Mouse (Mus musculus): ENCODE results near the gene Ajuba.

Ajuba gene

DNA sequence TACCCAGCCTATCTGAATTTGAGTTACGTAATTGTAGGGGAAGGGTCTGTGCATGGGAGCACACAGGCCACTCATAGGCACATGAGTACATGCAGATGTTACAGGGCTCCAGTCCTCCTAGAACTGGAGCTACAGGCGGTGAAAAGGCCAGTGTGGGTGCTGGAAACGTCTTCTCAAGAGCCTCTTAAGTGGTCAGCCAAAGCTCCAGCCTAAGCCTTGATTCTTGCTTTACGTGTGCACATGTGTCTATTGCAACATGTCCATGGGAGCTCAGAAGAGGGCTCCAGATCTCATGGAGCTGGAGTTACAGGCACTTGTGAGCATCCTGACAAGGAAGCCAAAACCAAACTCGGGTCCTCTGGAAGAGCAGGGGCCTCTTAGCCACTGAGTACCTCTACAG is 32.7 kb downstream of the Ajuba start:
- DNase-seq (ENCODE audit: low read depth) = no peak

DNA sequence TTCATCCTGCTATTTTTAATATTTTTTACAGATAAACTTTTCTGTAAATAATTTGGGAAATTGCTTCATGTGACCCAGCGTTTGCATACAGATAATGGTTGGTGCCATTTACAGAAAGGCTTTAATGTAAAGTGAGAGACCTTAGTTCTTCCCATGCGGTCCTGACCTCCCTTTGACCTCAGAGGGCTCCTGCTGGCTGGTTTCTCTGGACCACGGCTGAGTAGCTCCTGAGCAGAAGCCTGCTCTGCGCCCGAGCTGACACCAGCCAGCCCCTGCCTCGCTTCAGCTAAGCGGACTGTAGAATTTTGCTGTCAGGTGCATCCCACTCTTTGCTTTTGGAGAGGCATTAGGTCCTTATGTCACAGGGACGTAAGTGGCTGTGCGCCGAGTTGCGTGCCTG is 36.6 kb downstream of the Ajuba start:
- no peak for DNase-seq (ENCODE audit: low read depth)

DNA sequence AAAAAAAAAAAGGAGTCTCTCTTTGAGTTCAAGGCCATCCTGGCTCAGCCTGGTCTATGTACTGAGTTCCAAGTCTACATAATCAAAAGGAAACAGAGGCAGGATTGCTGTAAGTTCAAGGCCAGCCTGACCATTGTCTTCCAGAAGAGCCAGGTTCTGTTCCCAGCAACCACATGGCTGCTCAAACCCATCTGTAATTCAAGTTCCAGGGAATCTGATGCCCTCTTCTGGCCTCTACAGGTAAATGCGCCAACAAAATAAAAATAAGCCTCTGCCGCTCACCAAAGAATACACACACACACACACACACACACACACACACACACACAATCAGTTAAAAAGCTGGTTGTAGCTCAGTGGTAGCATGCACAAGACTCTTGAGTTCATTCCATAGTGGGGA is 38.8 kb downstream of the Ajuba start:
- peak; percentile 40 for DNase-seq (ENCODE audit: low read depth)

DNA sequence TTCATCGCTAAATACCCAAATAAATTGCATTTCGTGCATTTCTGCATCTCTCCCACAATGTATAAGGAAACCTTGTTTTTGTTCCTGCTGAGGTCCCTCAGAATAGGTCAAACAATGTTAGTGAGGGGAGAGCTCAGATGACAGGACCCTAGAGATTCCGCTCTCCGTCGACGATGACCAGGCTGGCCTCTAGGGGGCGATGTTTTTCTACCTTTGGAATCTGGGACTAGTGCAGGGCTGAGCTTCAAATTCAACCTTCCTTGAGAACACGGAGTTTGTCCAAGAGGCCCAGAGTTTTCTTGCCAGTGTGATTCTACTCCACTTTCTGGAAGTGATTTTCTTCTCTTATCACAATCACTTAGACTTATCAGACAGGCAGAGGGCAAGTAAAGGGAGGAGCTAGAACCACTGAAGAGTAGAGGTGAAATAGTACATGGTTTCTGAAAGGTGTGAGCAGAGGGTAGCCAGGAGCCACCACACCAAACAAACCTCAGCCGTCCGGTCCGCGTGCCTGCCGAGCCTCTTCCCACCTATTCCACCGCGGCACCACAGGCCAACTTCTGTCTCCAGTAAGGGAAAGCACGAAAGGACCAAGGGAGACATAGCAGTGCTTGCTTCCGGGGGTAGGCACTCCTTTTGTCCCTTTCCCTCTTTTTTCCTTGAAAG is 48.8 kb downstream of the Ajuba start:
- DNase-seq (ENCODE audit: low read depth) = peak; percentile 68

DNA sequence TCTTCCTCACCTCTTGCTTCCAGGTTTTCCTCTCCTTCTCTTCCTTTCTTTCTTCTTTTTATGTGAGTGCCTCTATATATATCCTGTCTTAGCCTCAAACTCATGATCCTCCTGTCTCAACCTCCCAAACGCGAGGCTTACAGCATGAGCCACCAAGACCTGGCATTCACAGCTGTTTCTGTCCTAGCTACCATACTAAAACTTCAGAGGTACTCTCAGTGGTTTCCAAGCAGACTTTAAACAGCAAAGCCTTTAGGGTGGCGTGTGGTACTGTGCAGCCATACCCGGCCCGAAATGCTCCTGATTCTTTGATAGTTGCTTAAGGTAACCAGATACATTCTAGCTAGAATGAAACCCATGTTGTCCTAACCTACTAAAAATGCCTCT is 49.4 kb downstream of the Ajuba start:
- no peak for DNase-seq (ENCODE audit: low read depth)

DNA sequence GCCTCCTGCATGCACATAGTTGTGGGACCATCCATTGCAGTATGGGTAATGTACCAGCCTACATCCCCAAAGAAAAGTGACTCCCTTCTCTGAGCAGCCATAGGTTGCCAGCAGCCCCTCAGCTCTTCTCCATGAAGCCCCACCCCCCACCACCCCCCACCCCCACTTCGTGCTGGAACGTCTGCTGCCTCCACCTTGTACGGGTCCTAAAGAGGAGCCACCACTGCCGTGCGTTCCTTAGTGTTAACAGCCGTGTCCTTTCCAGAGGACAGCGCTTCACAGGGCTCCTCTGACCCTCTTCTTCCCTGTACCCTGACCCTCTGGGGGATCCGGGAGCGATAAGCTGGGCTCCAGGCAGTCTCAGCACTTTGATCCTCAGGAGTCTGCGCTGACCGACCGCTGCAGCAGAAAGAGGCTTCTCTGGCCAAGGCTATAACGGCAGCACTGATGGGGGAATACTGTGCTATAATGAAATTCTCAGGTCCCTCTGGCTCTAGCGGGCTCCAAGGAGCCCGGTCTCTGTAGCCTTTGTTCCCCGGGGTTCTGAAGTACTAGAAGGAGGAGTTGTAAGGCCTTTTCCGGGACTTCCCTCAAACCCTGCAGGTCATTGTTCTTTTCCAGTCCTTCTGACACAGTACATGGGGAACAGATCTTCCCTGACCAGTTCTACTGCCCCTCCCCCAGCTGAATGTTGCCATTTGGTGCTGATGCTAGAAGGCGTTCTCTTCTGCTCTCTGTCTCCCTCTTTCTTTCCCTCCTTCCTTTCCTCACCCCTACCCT is 49.9 kb downstream of the Ajuba start:
- no peak for DNase-seq (ENCODE audit: low read depth)

DNA sequence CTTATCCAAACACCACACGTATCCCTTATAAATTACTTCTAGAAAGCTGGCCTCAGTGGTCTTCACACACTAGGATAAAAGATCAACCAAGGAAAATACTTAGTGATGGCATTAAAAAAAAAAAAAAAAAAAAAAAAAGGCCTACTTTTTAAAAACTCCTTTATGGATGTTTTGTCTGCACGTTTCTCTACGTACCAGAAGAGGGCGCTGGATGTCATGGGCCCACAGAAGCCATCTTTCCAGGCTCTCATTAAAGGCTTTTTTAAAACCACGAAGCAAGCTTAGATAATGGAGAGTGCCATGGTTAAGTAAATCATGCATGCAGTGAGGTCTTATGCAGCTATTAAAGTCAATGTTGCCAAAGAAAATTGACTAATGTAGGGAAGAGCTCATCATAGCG is 53.8 kb downstream of the Ajuba start:
- DNase-seq (ENCODE audit: low read depth) = peak; percentile 52

All from 416B (cell line).